Mouse (Mus musculus) liver, embryonic 14 days (tissue): ENCODE data around the gene Ly6g6c. TPM values are rescaled to one million over a fixed set of nuclear protein-coding genes. Genes with fewer than 3 reads are reported as not detected.

Source experiments
- polyA plus RNA-seq: library from polyadenylated mRNA; depleted of rRNA; stranded (reverse); fragments of >200 nt; gene quantifications from 2 replicates; pipeline ENCODE4 v1.2.3, GENCODE M21; 2012; rRNA removed

Ly6g6c gene
- polyA plus RNA-seq, result 0.21 and 0.24 TPM in 2 replicates

GRCm38 (mm10) chr17:35064951-35065947 lies at the start of gene Ly6g6c:
Gene Ly6g6c (plus strand): TSS chr17:35065388.

GRCm38 (mm10) chr17:35016376-35016775 lies 48.8 kb upstream of the Ly6g6c start, which contains the start of gene Vwa7:
Gene Vwa7 (plus strand): TSS chr17:35016579.

GRCm38 (mm10) chr17:35027277-35028068 lies 37.7 kb upstream of the Ly6g6c start, which contains the start of gene Sapcd1:
Gene Sapcd1 (minus strand): TSS chr17:35028016.

GRCm38 (mm10) chr17:35046681-35047455 lies 18.3 kb upstream of the Ly6g6c start, which contains the start of gene Msh5:
Gene Msh5 (minus strand): TSS chr17:35046745.

GRCm38 (mm10) chr17:35049561-35050016 lies 15.6 kb upstream of the Ly6g6c start, which contains the start of gene Clic1:
Gene Clic1 (plus strand): TSS chr17:35049966.

GRCm38 (mm10) chr17:35058911-35059892 lies 6.0 kb upstream of the Ly6g6c start, which contains the start of gene Ddah2:
Gene Ddah2 (plus strand): TSS chr17:35059035.

GRCm38 (mm10) chr17:35066084-35066483 lies 896 bp downstream of the Ly6g6c start, which contains the start of gene Mpig6b:
Gene Mpig6b (minus strand): TSS chr17:35066184.

GRCm38 (mm10) chr17:35076507-35077176 lies 11.5 kb downstream of the Ly6g6c start, which contains the start of gene Ly6g6e:
Gene Ly6g6e (plus strand): TSS chr17:35076902.

GRCm38 (mm10) chr17:35077786-35078233 lies 12.6 kb downstream of the Ly6g6c start, which contains the start of gene Ly6g6d:
Gene Ly6g6d (minus strand): TSS chr17:35078065.

GRCm38 (mm10) chr17:35085208-35085865 lies 20.1 kb downstream of the Ly6g6c start, which contains the start of gene Ly6g6f:
Gene Ly6g6f (minus strand): TSS chr17:35085610.

GRCm38 (mm10) chr17:35088825-35089644 lies 23.8 kb downstream of the Ly6g6c start, which contains the start of gene Abhd16a:
Gene Abhd16a (plus strand): TSS chr17:35089263.

GRCm38 (mm10) chr17:35108097-35108496 lies 42.9 kb downstream of the Ly6g6c start, which contains the start of gene Ly6g5c:
Gene Ly6g5c (plus strand): TSS chr17:35108279.

GRCm38 (mm10) chr17:35115046-35116019 lies 50.1 kb downstream of the Ly6g6c start, which contains the start of gene Ly6g5b:
Gene Ly6g5b (minus strand): TSS chr17:35115428.

